Mouse (Mus musculus): ENCODE data around the gene Clybl.

Clybl gene

GRCm38 (mm10) chr14:122313328-122313727, 131.8 kb downstream of the Clybl start:
- no peak for DNase-seq

GRCm38 (mm10) chr14:122315743-122316142, 134.2 kb downstream of the Clybl start:
- DNase-seq, result no peak

- DNase-seq, result no peak
Observed at GRCm38 (mm10) chr14:122322136-122322535, 140.6 kb downstream of the Clybl start.

DNA sequence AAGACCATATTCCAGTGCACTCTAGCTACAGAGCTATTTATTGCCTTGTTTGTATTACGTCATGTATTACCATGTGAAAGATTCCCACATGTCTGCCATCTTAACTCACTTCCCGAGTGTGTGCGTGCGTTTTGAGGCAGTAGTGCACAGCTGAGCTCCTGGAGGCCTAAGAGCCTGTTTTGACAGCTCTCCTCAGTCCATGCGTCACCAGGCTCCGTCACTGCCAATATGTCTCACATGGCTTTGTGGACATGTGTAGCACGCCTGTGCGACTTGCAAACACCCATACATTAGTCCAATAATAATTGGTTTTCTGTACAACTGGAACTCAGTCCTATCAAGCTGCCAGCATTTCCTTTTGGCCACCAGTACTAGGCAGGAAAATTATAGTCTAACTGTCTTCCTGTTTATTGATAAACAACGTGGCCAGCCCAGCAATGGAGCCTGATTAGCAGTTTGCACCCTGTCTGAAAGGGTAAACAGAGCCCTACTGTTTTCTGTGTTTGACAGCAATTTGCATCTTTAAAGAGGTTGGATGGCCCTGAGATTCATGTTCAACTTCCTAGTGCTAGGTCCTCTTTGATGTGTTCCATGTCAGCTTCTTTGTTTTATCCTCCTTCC, 142.4 kb downstream of the Clybl start:
- DNase-seq, result no peak

DNA sequence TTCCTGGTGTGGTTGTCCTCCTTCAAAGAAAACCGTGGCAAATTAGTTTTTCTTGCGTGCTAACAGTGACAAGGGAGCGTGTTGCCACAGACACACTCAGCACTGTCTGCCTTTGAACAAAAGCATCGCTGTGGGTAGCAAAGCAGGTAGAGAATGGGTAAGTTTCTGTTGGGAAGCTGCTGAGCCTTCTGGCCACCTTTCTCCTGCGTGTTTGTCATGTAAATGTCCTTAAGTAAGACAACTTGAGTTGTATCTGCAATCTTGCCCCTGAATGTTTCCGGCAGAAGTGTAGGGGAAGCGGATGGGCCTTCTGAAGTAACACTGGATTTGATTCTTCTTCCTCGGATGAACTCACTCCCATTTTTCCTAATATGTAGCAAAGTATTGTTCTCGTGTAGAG, 148.6 kb downstream of the Clybl start:
- no peak for DNase-seq

- DNase-seq, result no peak
Observed at GRCm38 (mm10) chr14:122330716-122331115, 149.2 kb downstream of the Clybl start.

GRCm38 (mm10) chr14:122331635-122332460, 150.3 kb downstream of the Clybl start:
- DNase-seq, result peak; percentile 24

DNA sequence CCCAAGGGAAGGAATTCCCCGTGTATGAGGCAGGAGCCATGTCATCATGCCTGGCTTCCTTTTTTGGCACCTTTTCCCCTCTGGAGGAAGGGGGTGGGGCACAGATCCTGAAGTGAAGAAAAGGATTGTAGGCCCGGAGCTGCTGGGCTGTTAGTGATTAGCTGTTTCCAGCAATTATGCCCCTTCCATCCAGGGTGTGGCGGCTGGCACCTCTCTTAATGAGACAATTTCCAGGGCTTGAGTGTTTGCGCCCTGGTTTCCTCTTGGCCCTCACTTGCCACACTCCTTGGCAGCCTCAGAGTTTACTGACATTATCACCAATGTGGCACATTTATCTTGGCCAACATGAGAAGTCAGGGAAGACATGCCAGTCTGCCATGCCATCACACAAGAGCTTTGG, 155.5 kb downstream of the Clybl start:
- DNase-seq, result no peak

DNA sequence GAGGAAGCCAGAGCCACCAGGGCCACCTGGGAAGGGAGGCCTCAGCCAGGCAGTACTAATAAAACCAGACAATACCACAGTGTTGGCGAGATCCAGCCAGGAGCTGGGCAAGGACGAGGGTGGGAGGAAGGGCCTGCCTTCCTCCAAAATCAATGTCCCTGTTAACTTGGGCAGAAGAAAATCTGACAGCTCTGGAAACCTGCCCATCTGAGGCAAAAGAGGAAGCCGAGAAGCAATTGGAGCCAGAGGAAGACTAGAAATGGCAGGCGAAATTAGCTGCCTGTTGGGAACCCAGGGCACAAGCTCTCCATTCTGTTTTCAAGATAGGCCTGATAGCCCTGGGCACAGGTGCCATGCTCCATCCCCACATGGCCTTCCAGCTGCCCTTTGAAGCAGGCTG, 157.3 kb downstream of the Clybl start:
- peak; percentile 37 for DNase-seq

DNA sequence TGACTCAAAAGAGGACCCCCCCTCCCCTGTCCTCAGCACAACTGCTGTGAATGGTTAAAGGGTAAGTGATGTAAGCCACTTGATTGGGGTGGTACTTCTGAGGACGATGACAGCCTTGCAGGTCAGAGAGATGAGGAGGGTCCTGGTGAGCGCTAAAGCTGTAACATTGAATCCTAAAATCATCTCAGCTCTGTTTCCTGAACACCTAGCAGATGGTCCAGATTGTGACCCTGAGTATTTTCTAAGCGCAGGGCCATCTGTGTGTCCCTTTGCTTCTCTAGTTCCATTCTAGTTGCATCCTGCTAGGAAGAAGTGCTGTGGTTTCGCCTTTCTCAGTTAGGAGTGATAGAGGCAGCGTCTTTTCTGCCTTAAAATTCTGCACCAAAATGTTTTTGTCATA, 158.6 kb downstream of the Clybl start:
- no peak for DNase-seq

DNA sequence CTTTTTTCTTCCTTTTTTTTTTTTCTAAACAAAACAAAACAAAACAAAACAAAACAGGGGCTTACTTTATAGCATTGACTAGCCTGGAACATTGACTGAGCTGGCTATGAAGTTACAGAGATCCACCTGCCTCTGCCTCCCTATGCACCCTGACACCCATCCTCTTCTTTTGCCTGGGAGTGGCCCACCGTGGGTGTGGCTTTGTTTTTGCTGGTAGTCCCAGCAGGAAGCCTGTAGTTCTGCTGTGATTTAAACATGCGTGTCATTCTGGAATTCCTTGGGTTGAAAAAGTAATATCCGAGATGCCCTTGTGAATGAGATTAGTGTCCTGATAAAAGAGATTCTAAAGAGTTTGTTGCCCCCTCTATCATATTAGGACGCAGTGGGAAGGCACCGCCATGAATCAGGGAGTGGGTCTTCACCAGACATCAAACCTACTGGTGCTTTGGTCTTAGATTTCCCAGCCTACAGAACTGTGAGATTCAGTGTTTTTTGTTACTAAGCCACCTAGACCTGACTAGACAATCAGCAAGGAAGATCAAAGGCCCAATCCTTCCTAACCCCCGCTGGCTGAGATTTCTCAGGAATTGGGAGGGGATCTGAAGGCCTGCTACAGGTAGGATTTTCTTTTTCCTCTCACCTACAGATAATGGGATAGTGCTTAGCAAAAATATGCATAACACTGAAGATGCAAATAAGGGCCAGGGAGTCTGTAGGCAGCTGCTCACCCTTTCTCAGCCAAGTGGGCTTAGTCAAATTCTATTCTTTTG, 160.3 kb downstream of the Clybl start:
- no peak for DNase-seq

DNA sequence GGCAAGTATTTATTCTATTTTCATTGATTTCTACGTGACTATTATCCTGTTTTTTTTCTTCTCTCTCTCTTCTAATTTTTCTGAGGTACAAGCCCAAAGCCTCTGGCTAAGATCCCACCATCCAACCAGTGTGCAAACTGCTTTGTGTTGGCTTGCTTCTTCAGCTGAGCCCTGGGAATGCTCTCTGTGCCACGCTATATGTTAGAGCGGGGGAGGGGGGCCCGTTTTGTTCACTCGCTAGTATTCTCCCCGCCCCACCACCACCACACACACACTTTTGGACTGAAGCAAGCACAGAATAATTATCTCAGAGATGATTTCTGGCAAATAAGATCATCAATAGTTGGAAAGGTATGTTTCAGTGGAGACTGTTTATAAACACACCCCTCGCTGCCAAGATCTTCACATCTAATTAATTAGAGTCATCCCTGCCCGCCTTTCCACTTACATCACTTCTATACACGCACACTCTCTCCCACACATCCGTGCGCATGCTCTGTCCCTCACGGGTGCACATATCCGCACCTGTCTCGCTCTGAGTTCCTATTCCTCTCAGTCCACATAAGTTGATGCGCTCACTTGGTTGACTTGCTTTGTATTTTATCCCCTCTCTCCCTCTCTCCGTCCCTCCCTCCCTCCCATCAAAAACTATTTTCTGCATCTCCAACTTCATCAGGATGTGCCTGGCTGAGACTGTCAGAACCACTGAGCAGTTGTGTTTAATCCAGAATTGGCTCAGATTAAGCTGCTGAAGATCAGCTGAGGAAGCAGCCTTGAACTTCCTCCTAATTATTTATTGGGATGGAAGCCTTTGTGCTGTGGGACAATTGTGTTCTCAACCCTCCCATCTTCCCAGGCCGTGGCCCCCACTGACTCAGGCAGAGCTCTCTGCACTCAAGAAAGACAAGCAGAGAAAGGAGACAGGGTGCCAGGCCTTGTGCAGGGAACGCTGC, 163.0 kb downstream of the Clybl start:
- DNase-seq, result no peak

- no peak for DNase-seq
Observed at GRCm38 (mm10) chr14:122348069-122348468, 166.6 kb downstream of the Clybl start.

GRCm38 (mm10) chr14:122349326-122349725, 167.8 kb downstream of the Clybl start:
- DNase-seq, result no peak

DNA sequence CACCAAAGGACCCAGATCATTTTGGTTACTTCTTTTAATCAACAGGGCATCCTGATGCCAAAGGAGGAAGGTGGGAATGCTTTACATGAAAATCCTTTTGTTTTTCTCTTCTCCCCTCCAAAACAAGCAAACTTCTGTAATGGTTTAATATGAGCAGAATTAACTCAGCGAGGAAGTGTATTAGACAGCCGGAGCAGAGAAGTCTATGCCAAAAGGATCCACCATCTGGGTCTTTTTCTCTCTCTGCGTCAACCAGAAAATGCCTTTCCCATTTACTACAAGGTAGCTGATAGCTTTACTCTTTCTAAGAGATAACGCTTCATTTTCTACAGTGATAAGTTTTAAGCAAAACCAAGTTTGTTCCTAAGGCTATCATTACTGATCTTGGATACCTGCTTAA, 168.3 kb downstream of the Clybl start:
- DNase-seq, result no peak

DNA sequence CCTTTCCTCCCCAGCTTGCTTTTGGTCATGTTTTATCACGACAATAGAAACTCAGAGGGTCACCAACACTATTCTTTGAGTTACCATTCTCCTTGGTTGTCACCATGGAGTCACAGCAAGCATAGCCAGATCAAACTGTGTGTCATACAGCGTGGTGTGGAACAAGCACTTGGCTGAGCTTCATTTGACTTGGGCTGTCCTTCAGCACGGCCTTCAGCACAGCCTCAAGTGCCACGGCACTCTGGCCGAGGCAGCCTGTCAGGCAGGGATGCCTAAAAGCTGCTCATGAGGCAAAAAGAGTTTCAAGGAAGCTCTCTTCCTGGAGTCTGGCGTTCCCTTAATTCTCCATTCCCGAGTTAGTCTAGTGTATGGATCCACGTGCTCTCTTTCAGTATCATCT, 169.3 kb downstream of the Clybl start:
- no peak for DNase-seq

- DNase-seq, result no peak
Observed at GRCm38 (mm10) chr14:122357316-122357715, 175.8 kb downstream of the Clybl start.

DNA sequence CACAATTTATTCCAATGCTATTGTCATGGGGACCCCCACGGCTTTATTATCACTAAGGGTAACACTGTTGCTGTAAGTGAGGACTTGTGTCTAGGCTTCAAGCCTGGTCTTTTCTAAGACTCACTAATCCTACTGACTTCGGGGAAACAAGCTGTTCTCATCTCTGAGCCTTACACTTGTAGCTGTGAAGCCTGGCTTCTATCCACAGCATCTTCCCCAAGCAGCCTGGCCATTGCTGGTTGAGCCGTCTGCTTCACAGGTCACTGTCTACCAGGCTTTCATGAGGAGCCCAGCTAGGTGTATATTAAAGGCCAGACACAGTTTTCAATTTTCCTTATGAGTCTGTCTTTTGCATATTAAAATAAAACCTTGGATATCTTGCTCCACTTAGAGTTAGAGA, 177.1 kb downstream of the Clybl start:
- no peak for DNase-seq

- no peak for DNase-seq
Observed at GRCm38 (mm10) chr14:122359136-122359905, 177.8 kb downstream of the Clybl start.

DNA sequence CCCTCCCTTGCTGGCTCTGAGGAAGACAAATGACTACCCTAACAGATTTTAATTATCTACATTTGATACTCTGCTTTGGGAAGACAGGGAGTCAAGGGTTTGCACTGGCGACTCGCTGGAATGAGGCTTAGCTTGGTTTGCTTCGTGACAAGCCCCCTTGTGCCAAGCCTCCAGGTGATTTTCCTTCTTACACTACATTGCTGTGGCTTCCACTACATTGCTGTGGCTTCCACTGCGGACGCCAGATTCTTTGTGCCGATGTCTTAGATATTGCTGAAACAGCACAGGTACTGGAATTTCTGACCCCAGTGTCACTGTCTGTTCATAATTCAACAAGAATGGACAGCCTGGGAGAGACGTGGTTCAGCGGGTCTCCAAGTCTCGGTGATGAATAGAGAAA, 180.3 kb downstream of the Clybl start:
- DNase-seq, result no peak

DNA sequence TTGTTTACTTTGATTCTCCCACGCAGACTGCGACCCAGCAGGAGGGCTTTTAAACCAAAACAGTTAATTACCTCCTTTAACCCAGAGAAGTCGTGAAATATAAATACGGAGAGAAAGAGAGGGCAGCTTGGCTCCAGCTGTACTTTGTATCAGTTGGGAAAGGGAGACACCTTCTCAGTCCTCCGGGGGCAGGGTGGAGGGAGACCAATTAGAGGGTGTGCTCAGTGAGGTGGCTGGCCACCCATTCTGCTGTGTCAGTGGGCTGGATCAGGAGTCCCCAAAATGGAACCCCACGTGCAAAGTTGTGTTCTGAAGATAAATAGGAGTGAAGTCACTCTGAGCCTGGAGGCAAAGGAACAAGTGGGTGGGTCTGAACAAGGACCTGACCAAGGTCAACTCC, 181.7 kb downstream of the Clybl start:
- no peak for DNase-seq

DNA sequence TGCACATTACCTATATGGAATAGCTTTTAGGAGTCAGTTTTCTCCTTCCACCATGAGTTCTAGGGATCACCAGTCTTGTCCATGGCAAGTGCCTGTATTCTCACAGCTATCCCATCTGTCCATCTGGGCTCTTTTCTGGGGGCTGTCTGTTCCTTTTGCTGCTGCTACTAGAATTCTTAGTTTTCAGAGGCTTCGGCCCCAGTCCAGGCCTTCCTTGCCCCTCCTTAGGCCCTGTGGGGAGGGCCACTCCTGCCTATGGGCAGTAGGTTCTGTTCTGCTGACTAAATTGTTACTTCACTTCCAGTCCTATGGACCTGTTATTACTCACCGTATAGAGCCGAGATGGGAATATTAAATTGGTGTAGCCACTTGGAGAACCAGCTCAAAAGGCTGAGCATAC, 182.5 kb downstream of the Clybl start:
- no peak for DNase-seq

Data from kidney, adult 9 months (tissue).